Mouse (Mus musculus) MEL (cell line): ENCODE data around the gene Spata21. TPM values are rescaled to one million over a fixed set of nuclear protein-coding genes. Genes with fewer than 3 reads are reported as not detected.

Experiments used
- DNase-seq: peaks from one replicate; pipeline ENCODE4 v3.0.0; 2011; ENCODE audit warnings: low read depth, low spot score
- H3K27ac ChIP-seq: 2 replicates; pipeline ENCODE4 v1.5.1; 2012; ENCODE audit warnings: low read depth, mild to moderate bottlenecking, control low read depth, low read length, moderate library complexity; ENCODE audit not compliant: control insufficient read depth
- H3K27me3 ChIP-seq, 2 experiments: fragments of 150-350 bp in 1 of 2; sonication (generic) in 1 of 2; 2 replicates each; pipeline ENCODE4 v1.6.1; 2012; ENCODE audit warnings: low read length in 2 of 2, mild to moderate bottlenecking in 2 of 2, improper control_type of control experiment in 1 of 2, moderate library complexity in 1 of 2; ENCODE audit not compliant: insufficient read depth in 2 of 2, control insufficient read depth in 1 of 2
- H3K36me3 ChIP-seq, 2 experiments: 2 replicates each; pipeline ENCODE4 v1.6.1; 2012 to 2014; ENCODE audit warnings: low read length in 2 of 2, improper control_type of control experiment in 1 of 2, inconsistent platforms in 1 of 2, mild to moderate bottlenecking in 1 of 2; ENCODE audit not compliant: insufficient read depth in 2 of 2, control insufficient read depth in 1 of 2
- H3K4me1 ChIP-seq, 2 experiments: fragments of 150-350 bp in 1 of 2; sonication (generic) in 1 of 2; 2 replicates each; pipeline ENCODE4 v1.6.1; 2012; ENCODE audit warnings: low read length in 2 of 2, improper control_type of control experiment in 1 of 2, mild to moderate bottlenecking in 1 of 2; ENCODE audit not compliant: insufficient read depth in 2 of 2, control insufficient read depth in 1 of 2
- H3K4me3 ChIP-seq, 2 experiments: fragments of 150-350 bp in 1 of 2; sonication (generic) in 1 of 2; 2 replicates each; pipeline ENCODE4 v1.5.1; 2012; ENCODE audit warnings: low read depth in 2 of 2, low read length in 2 of 2, mild to moderate bottlenecking in 2 of 2, moderate library complexity in 2 of 2, control low read depth in 1 of 2, improper control_type of control experiment in 1 of 2; ENCODE audit not compliant: control insufficient read depth in 1 of 2, insufficient read depth in 1 of 2
- H3K79me2 ChIP-seq: 2 replicates; pipeline ENCODE4 v1.6.1; 2012; ENCODE audit warnings: mild to moderate bottlenecking, low read length, moderate library complexity; ENCODE audit not compliant: control insufficient read depth, poor library complexity, insufficient read depth
- H3K9ac ChIP-seq: 2 replicates; pipeline ENCODE4 v1.6.1; 2012; ENCODE audit warnings: low read depth, mild to moderate bottlenecking, control low read depth, low read length, moderate library complexity; ENCODE audit not compliant: control insufficient read depth, poor library complexity, severe bottlenecking
- H3K9me3 ChIP-seq: fragments of 150-350 bp; sonication (generic); replicated peaks from 2 replicates; pipeline ENCODE4 v1.6.1; 2012; ENCODE audit warnings: mild to moderate bottlenecking, low read length, improper control_type of control experiment, moderate library complexity; ENCODE audit not compliant: insufficient read depth
- BHLHE40 ChIP-seq: IDR thresholded peaks from 2 replicates; pipeline ENCODE4 v1.6.1; 2012; ENCODE audit warnings: low read depth, mild to moderate bottlenecking, inconsistent platforms, low read length, improper control_type of control experiment, borderline replicate concordance
- CHD2 ChIP-seq: IDR thresholded peaks from 2 replicates; pipeline ENCODE4 v1.6.1; 2011; ENCODE audit warnings: low read length, improper control_type of control experiment
- CTCF ChIP-seq, 3 experiments: IDR thresholded peaks in 2 of 3; conservative IDR thresholded peaks in 1 of 3; 2 replicates each; pipeline ENCODE4 v1.5.1; 2011 to 2012; ENCODE audit warnings: low read length in 3 of 3, low read depth in 2 of 3, mild to moderate bottlenecking in 2 of 3, improper control_type of control experiment in 1 of 3, inconsistent platforms in 1 of 3, mixed read lengths in 1 of 3, moderate library complexity in 1 of 3; ENCODE audit not compliant: control insufficient read depth in 1 of 3, insufficient read depth in 1 of 3, poor library complexity in 1 of 3, severe bottlenecking in 1 of 3
- ELF1 ChIP-seq: IDR thresholded peaks from 2 replicates; pipeline ENCODE4 v1.6.1; 2014; ENCODE audit warnings: low read depth, mild to moderate bottlenecking, inconsistent platforms, low read length, improper control_type of control experiment, moderate library complexity
- EP300 ChIP-seq, 2 experiments: IDR thresholded peaks; 2 replicates each; pipeline ENCODE4 v1.6.1; 2011; ENCODE audit warnings: improper control_type of control experiment in 2 of 2, low read length in 2 of 2, low read depth in 1 of 2, mild to moderate bottlenecking in 1 of 2
- ETS1 ChIP-seq: IDR thresholded peaks from 2 replicates; pipeline ENCODE4 v1.6.1; 2012; ENCODE audit warnings: low read depth, mild to moderate bottlenecking, inconsistent platforms, low read length, improper control_type of control experiment, moderate library complexity
- GABPA ChIP-seq: IDR thresholded peaks from 2 replicates; pipeline ENCODE4 v1.6.1; 2012; ENCODE audit warnings: low read depth, mild to moderate bottlenecking, inconsistent platforms, low read length, improper control_type of control experiment, moderate library complexity
- GATA1 ChIP-seq: IDR thresholded peaks from 2 replicates; pipeline ENCODE4 v1.6.1; 2011; ENCODE audit warnings: low read depth, low read length, improper control_type of control experiment
- JUND ChIP-seq: IDR thresholded peaks from 2 replicates; pipeline ENCODE4 v1.6.1; 2011; ENCODE audit warnings: low read depth, mild to moderate bottlenecking, improper control_type of control experiment, low read length
- KAT2A ChIP-seq: conservative IDR thresholded peaks from 2 replicates; pipeline ENCODE4 v1.6.1; 2012; ENCODE audit warnings: low read depth, low read length, improper control_type of control experiment, inconsistent platforms
- MAX ChIP-seq: IDR thresholded peaks from 2 replicates; pipeline ENCODE4 v1.6.1; 2011; ENCODE audit warnings: low read length, improper control_type of control experiment
- MAZ ChIP-seq: IDR thresholded peaks from 2 replicates; pipeline ENCODE4 v1.6.1; 2012; ENCODE audit warnings: low read depth, mild to moderate bottlenecking, inconsistent platforms, low read length, improper control_type of control experiment
- MEF2A ChIP-seq: IDR thresholded peaks from 2 replicates; pipeline ENCODE4 v1.6.1; 2014; ENCODE audit warnings: low read depth, mild to moderate bottlenecking, inconsistent platforms, low read length, improper control_type of control experiment; ENCODE audit not compliant: poor library complexity, insufficient replicate concordance, severe bottlenecking; ENCODE audit errors: extremely low read depth
- MXI1 ChIP-seq: IDR thresholded peaks from 2 replicates; pipeline ENCODE4 v1.6.1; 2011; ENCODE audit warnings: mild to moderate bottlenecking, low read depth, low read length, improper control_type of control experiment
- MYB ChIP-seq: IDR thresholded peaks from 2 replicates; pipeline ENCODE4 v1.6.1; 2011; ENCODE audit warnings: mild to moderate bottlenecking, low read depth, low read length, improper control_type of control experiment
- MYC ChIP-seq: IDR thresholded peaks from 2 replicates; pipeline ENCODE4 v1.6.1; 2011; ENCODE audit warnings: low read depth, mild to moderate bottlenecking, low read length, improper control_type of control experiment, moderate library complexity
- NRF1 ChIP-seq: IDR thresholded peaks from 2 replicates; pipeline ENCODE4 v1.6.1; 2014; ENCODE audit warnings: low read depth, mild to moderate bottlenecking, inconsistent platforms, low read length, improper control_type of control experiment, moderate library complexity; ENCODE audit not compliant: poor library complexity, insufficient read depth, severe bottlenecking
- POLR2A ChIP-seq, 2 experiments: IDR thresholded peaks; 2 replicates each; pipeline ENCODE4 v1.6.1; 2011 to 2012; ENCODE audit warnings: low read length in 2 of 2, mild to moderate bottlenecking in 2 of 2, control low read depth in 1 of 2, improper control_type of control experiment in 1 of 2, low read depth in 1 of 2, moderate library complexity in 1 of 2; ENCODE audit not compliant: control insufficient read depth in 1 of 2, insufficient read depth in 1 of 2, poor library complexity in 1 of 2
- POLR2AphosphoS2 ChIP-seq: IDR thresholded peaks from 2 replicates; pipeline ENCODE4 v1.6.1; 2011; ENCODE audit warnings: low read length, improper control_type of control experiment
- POLR2AphosphoS5 ChIP-seq: IDR thresholded peaks from 2 replicates; pipeline ENCODE4 v1.6.1; 2012; ENCODE audit warnings: low read depth, borderline replicate concordance, mild to moderate bottlenecking, inconsistent platforms, low read length, moderate library complexity, mixed read lengths
- RAD21 ChIP-seq: IDR thresholded peaks from 2 replicates; pipeline ENCODE4 v1.6.1; 2011; ENCODE audit warnings: mild to moderate bottlenecking, low read depth, low read length, improper control_type of control experiment
- RCOR1 ChIP-seq: IDR thresholded peaks from 2 replicates; pipeline ENCODE4 v1.6.1; 2012; ENCODE audit warnings: low read depth, mild to moderate bottlenecking, inconsistent platforms, low read length, improper control_type of control experiment
- SMC3 ChIP-seq: IDR thresholded peaks from 2 replicates; pipeline ENCODE4 v1.6.1; 2011; ENCODE audit warnings: low read depth, low read length, improper control_type of control experiment
- TAL1 ChIP-seq: IDR thresholded peaks from 2 replicates; pipeline ENCODE4 v1.6.1; 2012; ENCODE audit warnings: mild to moderate bottlenecking, inconsistent platforms, low read length, moderate library complexity, mixed read lengths
- TBP ChIP-seq: IDR thresholded peaks from 2 replicates; pipeline ENCODE4 v1.8.0; 2011; ENCODE audit warnings: low read depth, low read length, improper control_type of control experiment
- TCF12 ChIP-seq: IDR thresholded peaks from 2 replicates; pipeline ENCODE4 v1.6.1; 2014; ENCODE audit warnings: low read depth, mild to moderate bottlenecking, inconsistent platforms, low read length, improper control_type of control experiment, moderate library complexity
- UBTF ChIP-seq: IDR thresholded peaks from 2 replicates; pipeline ENCODE4 v1.6.1; 2012; ENCODE audit warnings: low read depth, mild to moderate bottlenecking, inconsistent platforms, low read length, improper control_type of control experiment, moderate library complexity, borderline replicate concordance; ENCODE audit not compliant: insufficient read depth
- USF2 ChIP-seq, 2 experiments: IDR thresholded peaks; 2 replicates each; pipeline ENCODE4 v1.6.1; 2011 to 2012; ENCODE audit warnings: improper control_type of control experiment in 2 of 2, low read length in 2 of 2, borderline replicate concordance in 1 of 2, inconsistent platforms in 1 of 2, low read depth in 1 of 2, mild to moderate bottlenecking in 1 of 2; ENCODE audit not compliant: insufficient read depth in 1 of 2
- ZKSCAN1 ChIP-seq: IDR thresholded peaks from 2 replicates; pipeline ENCODE4 v1.6.1; 2012; ENCODE audit warnings: low read depth, mild to moderate bottlenecking, inconsistent platforms, low read length, improper control_type of control experiment, moderate library complexity
- ZMIZ1 ChIP-seq: IDR thresholded peaks from 2 replicates; pipeline ENCODE4 v1.6.1; 2012; ENCODE audit warnings: low read depth, mild to moderate bottlenecking, inconsistent platforms, low read length, improper control_type of control experiment, moderate library complexity
- ZNF384 ChIP-seq: IDR thresholded peaks from 2 replicates; pipeline ENCODE4 v1.6.1; 2012; ENCODE audit warnings: low read depth, mild to moderate bottlenecking, inconsistent platforms, low read length, improper control_type of control experiment
- polyA plus RNA-seq, 2 experiments: library from polyadenylated mRNA; stranded (reverse) in 1 of 2; unstranded in 1 of 2; fragments of >175 nt in 1 of 2; fragments of >200 nt in 1 of 2; gene quantifications; 2 replicates each; pipeline versions ENCODE4 v1.2.1 to v1.2.4; 2012; ENCODE audit warnings: low replicate concordance in 2 of 2, low read depth in 1 of 2; ENCODE audit not compliant: insufficient read length in 2 of 2, insufficient read depth in 1 of 2, missing spikeins in 1 of 2
- total RNA-seq: library from RNA; depleted of rRNA; stranded (reverse); fragments of 300-350 nt; gene quantifications from 2 replicates; pipeline ENCODE4 v1.2.3, GENCODE M21; 2012

Gene Spata21
- total and polyA plus RNA-seq, 3 experiments, result not detected

DNA sequence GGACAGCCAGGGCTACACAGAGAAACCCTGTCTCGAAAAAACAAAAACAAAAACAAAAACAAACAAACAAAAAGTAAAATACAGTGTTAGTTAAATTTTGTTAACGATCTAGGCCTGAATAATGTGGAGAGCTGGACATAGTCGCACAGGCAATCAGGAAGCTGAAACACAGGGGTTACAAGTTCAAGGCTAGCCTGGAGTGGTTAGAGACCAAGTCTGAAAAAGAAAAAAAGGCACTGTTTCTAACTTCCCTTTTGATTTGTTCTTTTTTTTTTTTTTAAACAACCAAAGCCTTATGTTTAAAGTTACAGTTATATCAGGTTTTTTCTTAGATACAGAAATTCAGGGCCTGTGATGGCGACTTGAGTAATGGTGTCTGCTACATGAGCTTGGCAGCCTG is 72.1 kb downstream of the Spata21 start:
- Histone ChIP-seq H3K36me3 (peaks cover 3 to 36% of the 10 kb centered on the region in 2 experiments; a peak in 3 of 4 replicates), H3K9me3 (no peaks in the 10 kb centered on the region), H3K4me1 (peaks cover 17 to 37% of the 10 kb centered on the region in 2 experiments), H3K27me3 (no peaks in the 10 kb centered on the region), H3K79me2 (peaks cover 42% of the 10 kb centered on the region), H3K27ac (no peak overlapping the region), H3K9ac (no peak overlapping the region), H3K4me3 (no peak overlapping the region)
- TF ChIP-seq ZNF384 (peak; percentile 91), NRF1 (no peak)
- DNase-seq, result peak; percentile 31

DNA sequence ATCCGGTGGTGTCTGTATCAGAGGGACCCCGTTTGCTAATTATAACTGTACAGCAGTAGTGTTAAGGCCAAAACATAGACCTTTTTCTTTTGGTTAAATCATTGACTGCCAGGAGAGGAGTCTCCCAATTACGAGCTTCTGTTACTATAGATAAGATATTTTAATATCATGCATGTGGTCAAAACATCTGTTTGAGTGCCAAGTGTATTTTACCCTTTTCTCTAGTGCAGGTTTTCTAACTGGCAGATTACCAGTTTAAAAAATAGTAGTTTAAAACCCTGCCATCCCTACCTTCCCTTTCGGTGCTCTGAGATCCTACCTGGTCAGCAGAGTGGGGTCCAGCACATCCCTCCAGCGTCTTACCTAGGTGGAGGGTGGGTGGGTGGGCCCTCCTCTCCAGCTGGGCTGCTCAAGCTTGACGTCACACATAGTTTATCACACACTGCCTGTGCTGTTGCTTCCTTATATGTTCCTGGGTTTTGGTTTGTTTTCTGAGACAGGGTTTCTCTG is 73.6 kb downstream of the Spata21 start:
- Histone ChIP-seq H3K4me1 (peaks cover 17 to 37% of the 10 kb centered on the region in 2 experiments), H3K27me3 (no peaks in the 10 kb centered on the region), H3K79me2 (peaks cover 35% of the 10 kb centered on the region), H3K4me3 (no peak overlapping the region), H3K36me3 (peaks cover 3 to 36% of the 10 kb centered on the region in 2 experiments; a peak in 3 of 4 replicates), H3K27ac (peak overlapping the region; percentile 70), H3K9me3 (no peaks in the 10 kb centered on the region), H3K9ac (no peak overlapping the region)
- DNase-seq, result peak; percentile 72
- TF ChIP-seq SMC3, result no peak
- TF ChIP-seq BHLHE40, result no peak
- no peak for TF ChIP-seq KAT2A
- no peak for TF ChIP-seq GABPA
- no peak for TF ChIP-seq CHD2
- TF ChIP-seq MEF2A, result peak; percentile 46; the same call in 1 of the 2 replicates
- no peak for TF ChIP-seq ZMIZ1
- peak; percentile 85 for TF ChIP-seq RCOR1
- TF ChIP-seq POLR2AphosphoS5, result no peak
- TF ChIP-seq TAL1, result peak; percentile 89
- TF ChIP-seq POLR2A (IDR thresholded peaks at IDR 0.05; ENCODE audit: control insufficient read depth in 1 of 2, insufficient read depth in 1 of 2, low read depth in 1 of 2, low read length in 2 of 2, poor library complexity in 1 of 2), result no peak
- no peak for TF ChIP-seq UBTF
- TF ChIP-seq USF2 (IDR thresholded peaks at IDR 0.05; ENCODE audit: borderline replicate concordance in 1 of 2, insufficient read depth in 1 of 2, low read depth in 1 of 2, low read length in 2 of 2), result no peak
- no peak for TF ChIP-seq ZKSCAN1
- peak; percentile 95 for TF ChIP-seq ETS1
- TF ChIP-seq RAD21, result no peak
- TF ChIP-seq MYB, result no peak
- TF ChIP-seq MAZ, result no peak
- no peak for TF ChIP-seq JUND
- TF ChIP-seq TBP, result no peak
- TF ChIP-seq TCF12, result peak; percentile 96
- no peak; the same call in 1 of the 2 replicates for TF ChIP-seq MXI1
- TF ChIP-seq EP300 (IDR thresholded peaks at IDR 0.05; ENCODE audit: low read depth in 1 of 2, low read length in 2 of 2), result peak; percentile 80 to 86
- TF ChIP-seq POLR2AphosphoS2, result no peak
- TF ChIP-seq ELF1, result no peak
- TF ChIP-seq MAX, result no peak
- TF ChIP-seq CTCF (IDR thresholded peaks at IDR 0.05 in 2 of 3, conservative IDR thresholded peaks at IDR 0.05 in 1 of 3; ENCODE audit: control insufficient read depth in 1 of 3, insufficient read depth in 1 of 3, low read depth in 2 of 3, low read length in 3 of 3, poor library complexity in 1 of 3, severe bottlenecking in 1 of 3), result no peak
- TF ChIP-seq MYC, result no peak
- TF ChIP-seq NRF1, result no peak
- peak; percentile 94 for TF ChIP-seq GATA1
- no peak for TF ChIP-seq ZNF384
